Mouse (Mus musculus): ENCODE data around the gene Pla2g10. TPM values are rescaled to one million over a fixed set of nuclear protein-coding genes. Genes with fewer than 3 reads are reported as not detected.
A peak's percentile ranks its signal among the peaks of the same experiment; 100 is the strongest.
"Not testable (repeated sequence)": the region's sequence is repeated elsewhere in the genome, so short reads cannot be mapped to it uniquely, and the experiment has no call there.

Pla2g10 gene
- polyA plus RNA-seq, 1 experiment = 2.2 TPM

GRCm38 (mm10) chr16:13754400-13755190, 23.8 kb upstream of the Pla2g10 start:
- peak overlapping the region; percentile 80 for H3K4me3 ChIP-seq (replicated peaks; ENCODE audit: control insufficient read depth, low read depth, low read length)
- H3K4me1 ChIP-seq (ENCODE audit: control insufficient read depth, insufficient read depth, low read length) = no peaks in the 10 kb centered on the region
- peak overlapping the region; percentile 71; the same call in 1 of the 2 replicates for H3K27ac ChIP-seq (ENCODE audit: control insufficient read depth, insufficient read depth, low read depth, low read length, poor library complexity)
- WGBS = 1% methylated on average over 65 of the region's 65 CpGs
- TF ChIP-seq POLR2A (IDR thresholded peaks at IDR 0.05; ENCODE audit: borderline replicate concordance, control insufficient read depth, low read depth, low read length) (peak; percentile 13; the same call in 1 of the 2 replicates), CTCF (IDR thresholded peaks at IDR 0.05; ENCODE audit: control insufficient read depth, insufficient read depth, low read length) (no peak)

DNA sequence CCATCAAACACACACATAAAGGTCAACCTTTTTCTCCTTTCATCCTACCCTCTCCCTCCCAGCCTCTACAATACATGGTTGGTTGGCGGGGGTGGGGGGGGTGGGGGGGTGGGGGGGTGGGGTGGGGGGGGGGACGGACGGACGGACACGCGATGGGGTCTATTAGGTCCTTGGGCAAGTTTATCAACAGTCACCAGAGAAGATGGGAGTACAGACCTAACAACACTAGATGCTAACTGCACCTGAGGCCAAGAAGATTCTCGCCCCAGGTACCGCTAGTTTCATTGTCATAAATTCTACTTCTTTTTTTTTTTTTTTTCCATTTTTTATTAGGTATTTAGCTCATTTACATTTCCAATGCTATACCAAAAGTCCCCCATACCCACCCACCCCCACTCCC, 23.2 kb upstream of the Pla2g10 start:
- H3K27ac ChIP-seq (ENCODE audit: control insufficient read depth, insufficient read depth, low read depth, low read length, poor library complexity) = no peak overlapping the region
- WGBS = 41% methylated on average over 8 of the region's 8 CpGs
- TF ChIP-seq POLR2A (IDR thresholded peaks at IDR 0.05; ENCODE audit: borderline replicate concordance, control insufficient read depth, low read depth, low read length) = no peak
- TF ChIP-seq CTCF (IDR thresholded peaks at IDR 0.05; ENCODE audit: control insufficient read depth, insufficient read depth, low read length) = no peak
- no peaks in the 10 kb centered on the region for H3K4me1 ChIP-seq (ENCODE audit: control insufficient read depth, insufficient read depth, low read length)
- H3K4me3 ChIP-seq (replicated peaks; ENCODE audit: control insufficient read depth, low read depth, low read length) = peak overlapping the region; percentile 80

GRCm38 (mm10) chr16:13750626-13751025, 19.8 kb upstream of the Pla2g10 start:
- no peak for TF ChIP-seq POLR2A (IDR thresholded peaks at IDR 0.05; ENCODE audit: borderline replicate concordance, control insufficient read depth, low read depth, low read length)
- no peak for TF ChIP-seq CTCF (IDR thresholded peaks at IDR 0.05; ENCODE audit: control insufficient read depth, insufficient read depth, low read length)
- Histone ChIP-seq H3K4me1 (ENCODE audit: control insufficient read depth, insufficient read depth, low read length) (no peaks in the 10 kb centered on the region), H3K27ac (ENCODE audit: control insufficient read depth, insufficient read depth, low read depth, low read length, poor library complexity) (no peak overlapping the region), H3K4me3 (replicated peaks; ENCODE audit: control insufficient read depth, low read depth, low read length) (no peak overlapping the region)
- WGBS = 89% methylated on average over 13 of the region's 13 CpGs

- H3K4me3 ChIP-seq (replicated peaks; ENCODE audit: control insufficient read depth, low read depth, low read length) = no peak overlapping the region
- WGBS = 77% methylated on average over 3 of the region's 3 CpGs
- TF ChIP-seq POLR2A (IDR thresholded peaks at IDR 0.05; ENCODE audit: borderline replicate concordance, control insufficient read depth, low read depth, low read length) = no peak
- TF ChIP-seq CTCF (IDR thresholded peaks at IDR 0.05; ENCODE audit: control insufficient read depth, insufficient read depth, low read length) = no peak
These were observed 19.2 kb upstream of the Pla2g10 start for GRCm38 (mm10) chr16:13749981-13750380.

DNA sequence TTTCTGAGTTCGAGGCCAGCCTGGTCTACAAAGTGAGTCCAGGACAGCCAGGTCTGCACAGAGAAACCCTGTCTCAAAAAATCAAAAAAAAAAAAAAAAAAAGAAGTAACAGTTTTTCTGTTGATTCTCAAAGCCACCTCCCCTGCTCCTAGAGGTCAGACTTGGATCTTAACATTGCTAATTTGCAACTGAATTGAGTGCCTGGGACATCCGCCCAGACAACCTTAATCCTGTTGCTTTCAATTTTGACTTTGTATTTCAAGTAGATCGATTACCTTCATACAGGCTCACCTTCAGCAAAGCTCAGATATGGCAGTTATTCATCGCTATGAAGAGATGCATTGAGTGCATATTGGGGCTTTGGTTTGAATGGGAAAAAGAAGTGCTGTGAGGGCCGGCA, 18.5 kb upstream of the Pla2g10 start:
- WGBS = 70% methylated on average over 5 of the region's 5 CpGs
- TF ChIP-seq CTCF (IDR thresholded peaks at IDR 0.05; ENCODE audit: control insufficient read depth, insufficient read depth, low read length) (no peak), POLR2A (IDR thresholded peaks at IDR 0.05; ENCODE audit: borderline replicate concordance, control insufficient read depth, low read depth, low read length) (no peak)
- Histone ChIP-seq H3K27ac (ENCODE audit: control insufficient read depth, insufficient read depth, low read depth, low read length, poor library complexity) (no peak overlapping the region), H3K4me3 (replicated peaks; ENCODE audit: control insufficient read depth, low read depth, low read length) (no peak overlapping the region), H3K4me1 (ENCODE audit: control insufficient read depth, insufficient read depth, low read length) (no peaks in the 10 kb centered on the region)

More at GRCm38 (mm10) chr16:13749981-13750380, 19.2 kb upstream of the Pla2g10 start:
- Histone ChIP-seq H3K27ac (ENCODE audit: control insufficient read depth, insufficient read depth, low read depth, low read length, poor library complexity) (no peak overlapping the region), H3K4me1 (ENCODE audit: control insufficient read depth, insufficient read depth, low read length) (no peaks in the 10 kb centered on the region)

DNA sequence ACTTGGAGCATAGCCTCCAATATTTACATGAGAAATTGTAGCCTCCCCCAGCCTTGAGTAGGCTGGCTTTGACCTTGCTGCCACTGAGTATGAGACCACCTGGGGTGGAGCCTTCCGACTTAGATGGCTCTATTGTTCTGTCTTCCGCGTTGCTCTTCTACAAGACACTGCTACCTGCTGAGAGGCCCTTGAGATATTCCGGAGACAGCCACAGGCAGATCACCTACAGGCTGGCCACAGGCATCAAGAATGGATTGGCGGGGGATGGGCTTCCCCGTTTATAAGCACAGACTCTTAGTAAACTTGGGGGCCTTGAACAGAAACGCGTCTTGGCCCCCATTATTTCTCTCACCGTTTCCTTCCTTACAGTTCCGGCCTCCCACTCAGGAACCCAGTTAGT, 18.0 kb upstream of the Pla2g10 start:
- H3K4me1 ChIP-seq (ENCODE audit: control insufficient read depth, insufficient read depth, low read length); H3K4me3 ChIP-seq (replicated peaks; ENCODE audit: control insufficient read depth, low read depth, low read length); H3K27ac ChIP-seq (ENCODE audit: control insufficient read depth, insufficient read depth, low read depth, low read length, poor library complexity): not testable (repeated sequence)
- 50% methylated on average over 10 of the region's 10 CpGs for WGBS

DNA sequence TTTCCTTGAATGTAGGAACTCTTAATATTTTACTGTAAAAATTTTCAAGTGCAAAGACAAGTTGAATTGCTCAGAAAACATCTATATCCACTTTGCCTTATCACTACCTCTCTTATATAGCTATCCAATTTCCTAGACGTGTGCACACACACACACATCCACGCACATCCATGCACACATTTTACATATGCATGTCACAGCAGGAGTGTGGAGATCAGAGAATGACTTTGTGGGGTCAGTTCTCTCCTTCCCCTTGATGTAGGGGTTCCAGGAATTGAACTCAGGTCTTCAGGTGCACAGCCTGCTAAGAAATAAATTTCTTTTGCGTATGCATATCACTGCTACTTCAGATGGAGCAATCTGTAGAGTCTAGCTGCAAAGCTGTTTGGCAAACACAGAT, 17.3 kb upstream of the Pla2g10 start:
- 77% methylated on average over 3 of the region's 3 CpGs for WGBS
- no peak overlapping the region for H3K4me3 ChIP-seq (replicated peaks; ENCODE audit: control insufficient read depth, low read depth, low read length)
- H3K27ac ChIP-seq (ENCODE audit: control insufficient read depth, insufficient read depth, low read depth, low read length, poor library complexity) = no peak overlapping the region
- H3K4me1 ChIP-seq (ENCODE audit: control insufficient read depth, insufficient read depth, low read length) = no peaks in the 10 kb centered on the region
- TF ChIP-seq POLR2A (IDR thresholded peaks at IDR 0.05; ENCODE audit: borderline replicate concordance, control insufficient read depth, low read depth, low read length) (no peak), CTCF (IDR thresholded peaks at IDR 0.05; ENCODE audit: control insufficient read depth, insufficient read depth, low read length) (no peak)

GRCm38 (mm10) chr16:13747708-13748107, 16.9 kb upstream of the Pla2g10 start:
- Histone ChIP-seq H3K27ac (ENCODE audit: control insufficient read depth, insufficient read depth, low read depth, low read length, poor library complexity) (no peak overlapping the region), H3K4me3 (replicated peaks; ENCODE audit: control insufficient read depth, low read depth, low read length) (no peak overlapping the region), H3K4me1 (ENCODE audit: control insufficient read depth, insufficient read depth, low read length) (no peaks in the 10 kb centered on the region)
- TF ChIP-seq POLR2A (IDR thresholded peaks at IDR 0.05; ENCODE audit: borderline replicate concordance, control insufficient read depth, low read depth, low read length) (no peak), CTCF (IDR thresholded peaks at IDR 0.05; ENCODE audit: control insufficient read depth, insufficient read depth, low read length) (no peak)
- 76% methylated on average over 8 of the region's 8 CpGs for WGBS

GRCm38 (mm10) chr16:13740844-13741243, 10.1 kb upstream of the Pla2g10 start:
- TF ChIP-seq POLR2A (IDR thresholded peaks at IDR 0.05; ENCODE audit: borderline replicate concordance, control insufficient read depth, low read depth, low read length) = no peak
- no peak for TF ChIP-seq CTCF (IDR thresholded peaks at IDR 0.05; ENCODE audit: control insufficient read depth, insufficient read depth, low read length)
- peaks cover 2% of the 10 kb centered on the region; the same call in 1 of the 2 replicates for H3K4me1 ChIP-seq (ENCODE audit: control insufficient read depth, insufficient read depth, low read length)
- WGBS = 64% methylated on average over 2 of the region's 2 CpGs
- no peak overlapping the region for H3K4me3 ChIP-seq (replicated peaks; ENCODE audit: control insufficient read depth, low read depth, low read length)
- H3K27ac ChIP-seq (ENCODE audit: control insufficient read depth, insufficient read depth, low read depth, low read length, poor library complexity) = no peak overlapping the region

GRCm38 (mm10) chr16:13739044-13739443, 8.3 kb upstream of the Pla2g10 start:
- not testable (repeated sequence) for H3K27ac ChIP-seq (ENCODE audit: control insufficient read depth, insufficient read depth, low read depth, low read length, poor library complexity); H3K4me1 ChIP-seq (ENCODE audit: control insufficient read depth, insufficient read depth, low read length); H3K4me3 ChIP-seq (replicated peaks; ENCODE audit: control insufficient read depth, low read depth, low read length)
- 66% methylated on average over 4 of the region's 4 CpGs for WGBS
